Mouse (Mus musculus): ENCODE results near the gene Myo7a. TPM values are rescaled to one million over a fixed set of nuclear protein-coding genes. Genes with fewer than 3 reads are reported as not detected.

The Myo7a gene
- total and polyA plus RNA-seq, 3 experiments: 11.3 to 28.0 (median 12.9) TPM

- in situ Hi-C loops (cut with MboI; ENCODE audit: low pct_ligation_motif_present, low pct_unique_long_range_greater_than_20kb, low sequenced_read_pairs) (loop anchor here (5.0 to 10.0 kb wide), 4 partner anchors 45 to 362 kb away; no protein-coding TSS in a partner anchor), dilution Hi-C loops (cut with MboI; ENCODE audit: extremely low pct_ligation_motif_present, extremely low pct_unique_long_range_greater_than_20kb, low sequenced_read_pairs) (no loop called here)
- Histone ChIP-seq H3K9me3 (replicated peaks; ENCODE audit: low read length) (no peaks in the 10 kb centered on the region), H3K4me1 (ENCODE audit: control insufficient read depth in 1 of 2, insufficient read depth in 2 of 2) (peaks cover 2 to 12% of the 10 kb centered on the region in 2 experiments; a peak in 2 of 4 replicates), H3K36me3 (replicated peaks in 1 of 2; ENCODE audit: control insufficient read depth in 1 of 2, insufficient read depth in 1 of 2, low read length in 1 of 2) (no peaks in the 10 kb centered on the region), H3K79me2 (replicated peaks; ENCODE audit: control insufficient read depth, extremely low read depth, insufficient read depth, poor library complexity, severe bottlenecking) (no peaks in the 10 kb centered on the region), H3K27me3 (replicated peaks) (peaks cover 8% of the 10 kb centered on the region), H3K4me3 (replicated peaks in 1 of 3; ENCODE audit: low read depth in 2 of 3, low read length in 2 of 3, poor library complexity in 1 of 3) (no peak overlapping the region), H3K27ac (ENCODE audit: insufficient read depth, low read depth) (no peak overlapping the region), H3K9ac (ENCODE audit: insufficient read depth, low read depth) (no peak overlapping the region), H3K4me2 (ENCODE audit: insufficient read depth, low read depth, poor library complexity, severe bottlenecking) (no peak overlapping the region)
- TF ChIP-seq SMC3 (IDR thresholded peaks at IDR 0.05; ENCODE audit: low read depth, low read length) (no peak), MAFK (IDR thresholded peaks at IDR 0.05; ENCODE audit: insufficient replicate concordance, low read length) (no peak), HCFC1 (IDR thresholded peaks at IDR 0.05; ENCODE audit: low read depth, low read length) (no peak), GABPA (IDR thresholded peaks at IDR 0.05; ENCODE audit: insufficient replicate concordance, low read depth, low read length) (no peak), MAZ (IDR thresholded peaks at IDR 0.05; ENCODE audit: low read depth, low read length) (no peak), UBTF (IDR thresholded peaks at IDR 0.05; ENCODE audit: low read depth, low read length) (no peak), ELF1 (IDR thresholded peaks at IDR 0.05; ENCODE audit: low read depth, low read length) (no peak), CHD2 (IDR thresholded peaks at IDR 0.05; ENCODE audit: low read length) (no peak), MXI1 (IDR thresholded peaks at IDR 0.05; ENCODE audit: low read depth, low read length) (no peak), MEF2A (IDR thresholded peaks at IDR 0.05; ENCODE audit: borderline replicate concordance, low read depth, low read length) (no peak), ZKSCAN1 (IDR thresholded peaks at IDR 0.05; ENCODE audit: borderline replicate concordance, low read depth, low read length) (no peak), KAT2A (IDR thresholded peaks at IDR 0.05; ENCODE audit: insufficient replicate concordance, low read length) (no peak), IRF4 (IDR thresholded peaks at IDR 0.05; ENCODE audit: low read depth, low read length) (no peak), JUND (conservative IDR thresholded peaks at IDR 0.05; ENCODE audit: low read depth, low read length) (no peak), NRF1 (IDR thresholded peaks at IDR 0.05; ENCODE audit: low read depth, low read length) (no peak), ZC3H11A (IDR thresholded peaks at IDR 0.05; ENCODE audit: low read depth, low read length) (no peak), PAX5 (IDR thresholded peaks at IDR 0.05; ENCODE audit: low read length) (no peak), EP300 (IDR thresholded peaks at IDR 0.05; ENCODE audit: low read length) (no peak), CTCF (conservative IDR thresholded peaks at IDR 0.05 in 1 of 2, IDR thresholded peaks at IDR 0.05 in 1 of 2; ENCODE audit: low read depth in 2 of 2, low read length in 2 of 2) (no peak)
- DNase-seq (ENCODE audit: extremely low read depth): no peak
Observed at GRCm38 (mm10) chr7:98117012-98117660, 2.2 kb downstream of the Myo7a start.

GRCm38 (mm10) chr7:98114656-98115055 lies 4.7 kb downstream of the Myo7a start:
- in situ Hi-C loops (cut with MboI; ENCODE audit: low pct_ligation_motif_present, low pct_unique_long_range_greater_than_20kb, low sequenced_read_pairs): loop anchor here (5.0 to 10.0 kb wide), 4 partner anchors 42 to 360 kb away; no protein-coding TSS in a partner anchor
- Histone ChIP-seq H3K9me3 (replicated peaks; ENCODE audit: low read length) (no peaks in the 10 kb centered on the region), H3K4me3 (replicated peaks in 1 of 3; ENCODE audit: low read depth in 2 of 3, low read length in 2 of 3, poor library complexity in 1 of 3) (no peak overlapping the region), H3K27ac (ENCODE audit: insufficient read depth, low read depth) (no peak overlapping the region), H3K4me2 (ENCODE audit: insufficient read depth, low read depth, poor library complexity, severe bottlenecking) (no peak overlapping the region), H3K27me3 (replicated peaks) (peaks cover 4% of the 10 kb centered on the region), H3K36me3 (replicated peaks in 1 of 2; ENCODE audit: control insufficient read depth in 1 of 2, insufficient read depth in 1 of 2, low read length in 1 of 2) (no peaks in the 10 kb centered on the region), H3K9ac (ENCODE audit: insufficient read depth, low read depth) (no peak overlapping the region), H3K79me2 (replicated peaks; ENCODE audit: control insufficient read depth, extremely low read depth, insufficient read depth, poor library complexity, severe bottlenecking) (no peaks in the 10 kb centered on the region), H3K4me1 (ENCODE audit: control insufficient read depth in 1 of 2, insufficient read depth in 2 of 2) (peaks cover 0 to 4% of the 10 kb centered on the region in 2 experiments; a peak in 1 of 4 replicates)
- DNase-seq (ENCODE audit: extremely low read depth): no peak
- dilution Hi-C loops (cut with MboI; ENCODE audit: extremely low pct_ligation_motif_present, extremely low pct_unique_long_range_greater_than_20kb, low sequenced_read_pairs): no loop called here
- TF ChIP-seq MAFK (IDR thresholded peaks at IDR 0.05; ENCODE audit: insufficient replicate concordance, low read length): no peak

All from CH12.LX (cell line).